Mouse (Mus musculus) kidney, adult 2 months (tissue): Measurements from ENCODE around the gene Mvb12b.

Experiments
- CTCF ChIP-seq: fragments of 200-500 bp; conservative IDR thresholded peaks from 2 replicates; pipeline ENCODE4 v1.5.1; 2011; ENCODE audit warnings: low read depth, mild to moderate bottlenecking, control low read depth, low read length, moderate library complexity, mixed read lengths; ENCODE audit not compliant: insufficient read depth, insufficient read length
- POLR2A ChIP-seq: fragments of 200-500 bp; IDR thresholded peaks from one replicate; pipeline ENCODE4 v1.6.1; 2011; ENCODE audit warnings: low read depth, low read length, control low read depth

GRCm38 (mm10) chr2:33800221-33800620, 87.5 kb downstream of the Mvb12b start:
- TF ChIP-seq CTCF (no peak), POLR2A (no peak)
